Mouse (Mus musculus) frontal cortex, postnatal 36 days (tissue): ENCODE data around the gene Luc7l.
A peak's percentile ranks its signal among the peaks of the same experiment; 100 is the strongest.

Experiments used
- DNase-seq, 2 experiments: peaks; one replicate each; pipeline ENCODE4 v3.0.0; 2022; ENCODE audit warnings: low spot score in 2 of 2

The Luc7l gene

GRCm38 (mm10) chr17:26252539-26253251 lies at the start of gene Luc7l:
Gene Luc7l (plus strand): TSS chr17:26252896.
- peak; percentile 98 to 99 for DNase-seq

- DNase-seq: peak; percentile 75 to 83
Observed at GRCm38 (mm10) chr17:26203321-26203811, 49.3 kb upstream of the Luc7l start.

GRCm38 (mm10) chr17:26204766-26205165 lies 47.9 kb upstream of the Luc7l start:
- no peak for DNase-seq

GRCm38 (mm10) chr17:26206392-26206791 lies 46.3 kb upstream of the Luc7l start:
- no peak for DNase-seq

GRCm38 (mm10) chr17:26207686-26208085 lies 45.0 kb upstream of the Luc7l start, which contains the start of gene Arhgdig:
Gene Arhgdig (minus strand): TSS chr17:26207786.
- DNase-seq: no peak

GRCm38 (mm10) chr17:26212241-26212640 lies 40.5 kb upstream of the Luc7l start:
- DNase-seq: no peak

- no peak for DNase-seq
Observed at GRCm38 (mm10) chr17:26212681-26213080, 40.0 kb upstream of the Luc7l start.

- no peak for DNase-seq
Observed at GRCm38 (mm10) chr17:26221508-26221907, 31.2 kb upstream of the Luc7l start.

- DNase-seq: no peak
Observed at GRCm38 (mm10) chr17:26225150-26225549, 27.5 kb upstream of the Luc7l start.

GRCm38 (mm10) chr17:26229776-26230175 lies 22.9 kb upstream of the Luc7l start:
- no peak for DNase-seq

GRCm38 (mm10) chr17:26231156-26231555 lies 21.5 kb upstream of the Luc7l start:
- no peak for DNase-seq

- DNase-seq: no peak
Observed at GRCm38 (mm10) chr17:26232863-26233262, 19.8 kb upstream of the Luc7l start.

GRCm38 (mm10) chr17:26234386-26234785 lies 18.3 kb upstream of the Luc7l start:
- DNase-seq: no peak

GRCm38 (mm10) chr17:26235077-26235815 lies 17.4 kb upstream of the Luc7l start:
- no peak for DNase-seq

- DNase-seq: no peak
Observed at GRCm38 (mm10) chr17:26237667-26238066, 15.0 kb upstream of the Luc7l start.

GRCm38 (mm10) chr17:26239551-26239950 lies 13.1 kb upstream of the Luc7l start:
- no peak for DNase-seq

GRCm38 (mm10) chr17:26240120-26240790 lies 12.4 kb upstream of the Luc7l start:
- no peak for DNase-seq

- no peak for DNase-seq
Observed at GRCm38 (mm10) chr17:26240990-26241389, 11.7 kb upstream of the Luc7l start.

- DNase-seq: no peak
Observed at GRCm38 (mm10) chr17:26243471-26244100, 9.1 kb upstream of the Luc7l start.

- DNase-seq: peak; percentile 86 to 90
Observed at GRCm38 (mm10) chr17:26244101-26244841, 8.4 kb upstream of the Luc7l start, which contains the start of gene Fam234a. Gene Fam234a (minus strand): TSS chr17:26244242.
